Mouse (Mus musculus) C2C12 (cell line): ENCODE measurements at regions not wholly inside any gene's neighbourhood (a gene's known extent, or its start where the extent isn't known, plus 50 kb on each side); places are given as distances from the start of the nearest gene placed in this dataset.

ENCODE experiments used
- H3K27me3 ChIP-seq: one replicate; pipeline ENCODE4 v1.6.1; 2011; ENCODE audit not compliant: control insufficient read depth, insufficient read depth, insufficient read length
- H3K36me3 ChIP-seq: one replicate; pipeline ENCODE4 v1.6.1; 2011; ENCODE audit not compliant: control insufficient read depth, insufficient read depth
- H3K4me3 ChIP-seq: one replicate; pipeline ENCODE4 v1.5.1; 2011; ENCODE audit warnings: mild to moderate bottlenecking, control low read depth; ENCODE audit not compliant: poor library complexity, insufficient read depth, severe bottlenecking
- H3K79me2 ChIP-seq: one replicate; pipeline ENCODE4 v1.6.1; 2011; ENCODE audit not compliant: control insufficient read depth, insufficient read depth
- H3K79me3 ChIP-seq: one replicate; pipeline ENCODE4 v1.6.1; 2011; ENCODE audit warnings: low read depth, control low read depth
- H3ac ChIP-seq: one replicate; pipeline ENCODE3; 2011; ENCODE audit warnings: low read depth; ENCODE audit not compliant: control insufficient read depth, insufficient read length
- CEBPB ChIP-seq: IDR thresholded peaks from one replicate; pipeline ENCODE4 v1.6.1; 2011; ENCODE audit warnings: low read depth, mild to moderate bottlenecking, control low read depth, moderate library complexity
- CTCF ChIP-seq: IDR thresholded peaks from one replicate; pipeline ENCODE4 v1.5.1; 2011; ENCODE audit not compliant: control insufficient read depth, insufficient read depth, insufficient read length
- FOSL1 ChIP-seq: IDR thresholded peaks from one replicate; pipeline ENCODE4 v1.8.0; 2011; ENCODE audit warnings: mild to moderate bottlenecking, low read length; ENCODE audit not compliant: poor library complexity, insufficient read depth, severe bottlenecking
- MAX ChIP-seq: IDR thresholded peaks from one replicate; pipeline ENCODE4 v1.6.1; 2011; ENCODE audit warnings: mild to moderate bottlenecking, control low read depth
- MYOD1 ChIP-seq: IDR thresholded peaks from one replicate; pipeline ENCODE4 v1.6.1; 2011; ENCODE audit warnings: low read depth; ENCODE audit not compliant: control insufficient read depth, insufficient read length
- MYOG ChIP-seq: IDR thresholded peaks from one replicate; pipeline ENCODE4 v1.6.1; 2011; ENCODE audit not compliant: control insufficient read depth, insufficient read length; ENCODE audit errors: extremely low read depth
- USF1 ChIP-seq: IDR thresholded peaks from one replicate; pipeline ENCODE4 v1.6.1; 2011; ENCODE audit warnings: low read depth, mild to moderate bottlenecking, control low read depth, moderate library complexity

DNA sequence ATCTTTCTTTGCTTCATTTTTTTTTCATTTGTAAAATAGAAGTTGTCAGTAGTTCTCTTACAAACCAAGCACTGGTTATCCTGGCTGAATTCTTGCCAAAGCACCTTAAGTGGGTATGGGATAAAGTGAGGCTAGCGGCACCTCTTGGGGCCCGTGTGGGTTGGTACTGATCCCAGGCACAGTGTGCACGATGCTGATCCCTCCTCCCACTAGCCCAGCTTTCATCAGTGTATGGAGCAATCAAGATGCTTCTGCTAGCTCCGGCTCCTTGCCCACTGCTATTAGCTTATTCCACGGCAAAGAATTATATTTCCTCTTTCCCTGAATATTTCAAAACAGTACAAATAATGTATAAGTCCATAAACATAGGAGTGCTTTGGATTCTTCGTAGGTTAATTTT, 307.4 kb upstream of the Npvf start:
- no peaks in the 10 kb centered on the region for H3K36me3 ChIP-seq
- no peak overlapping the region for H3ac ChIP-seq

DNA sequence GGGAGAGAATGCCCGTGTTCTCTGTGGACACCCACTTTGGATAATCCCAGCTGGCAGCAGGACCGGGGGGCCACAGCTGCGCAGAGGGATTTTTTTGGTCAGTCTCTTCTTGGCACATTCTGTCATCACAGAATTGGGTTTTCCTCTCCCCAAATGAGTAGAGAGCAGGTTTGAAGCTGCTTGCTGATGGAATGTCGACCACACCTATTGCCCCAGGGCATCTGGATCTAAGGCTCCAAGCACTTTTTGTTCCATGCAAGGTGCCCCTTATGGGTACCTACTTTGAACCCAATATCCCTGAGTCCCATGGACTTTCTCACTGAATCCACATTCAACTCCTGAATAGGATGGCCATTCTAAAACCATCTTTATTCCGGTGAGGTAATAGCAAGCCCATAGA, 314.3 kb upstream of the Npvf start:
- Histone ChIP-seq H3K36me3 (no peaks in the 10 kb centered on the region), H3K4me3 (no peak overlapping the region), H3ac (no peak overlapping the region), H3K79me2 (no peaks in the 10 kb centered on the region), H3K27me3 (no peaks in the 10 kb centered on the region), H3K79me3 (no peaks in the 10 kb centered on the region)
- TF ChIP-seq FOSL1 (no peak), CTCF (no peak), USF1 (no peak), MAX (no peak), MYOG (no peak), CEBPB (no peak), MYOD1 (no peak)

More for the DNA sequence above, 307.4 kb upstream of the Npvf start:
- no peak for TF ChIP-seq CTCF
- TF ChIP-seq FOSL1, result no peak
- no peak for TF ChIP-seq CEBPB
- TF ChIP-seq USF1, result no peak
- no peak for TF ChIP-seq MAX
- TF ChIP-seq MYOG, result no peak
- TF ChIP-seq MYOD1, result no peak
- Histone ChIP-seq H3K79me3 (no peaks in the 10 kb centered on the region), H3K79me2 (no peaks in the 10 kb centered on the region), H3K27me3 (no peaks in the 10 kb centered on the region), H3K4me3 (no peak overlapping the region)

DNA sequence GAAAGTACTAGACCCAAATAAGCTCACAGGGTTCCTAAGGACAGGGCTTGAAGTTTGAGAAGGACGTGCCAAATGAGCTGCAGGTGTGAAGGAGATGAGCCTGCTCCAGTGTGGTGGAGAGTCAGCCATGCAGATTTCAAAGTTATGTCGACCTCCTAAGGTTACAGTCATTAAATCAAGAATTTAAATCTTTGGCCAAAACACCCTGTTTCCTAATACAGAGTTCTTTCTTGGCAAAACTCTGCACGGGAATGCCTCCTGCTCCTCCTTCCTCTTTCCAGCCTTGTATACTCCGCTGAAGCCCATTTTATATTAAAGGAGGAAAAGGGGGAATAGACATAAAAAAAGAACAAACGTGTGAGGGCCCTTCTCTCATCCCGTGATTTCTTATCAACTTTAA, 315.1 kb upstream of the Npvf start:
- no peaks in the 10 kb centered on the region for H3K36me3 ChIP-seq
- no peaks in the 10 kb centered on the region for H3K27me3 ChIP-seq
- no peak overlapping the region for H3K4me3 ChIP-seq
- no peaks in the 10 kb centered on the region for H3K79me2 ChIP-seq
- no peaks in the 10 kb centered on the region for H3K79me3 ChIP-seq
- H3ac ChIP-seq, result no peak overlapping the region
- no peak for TF ChIP-seq MAX
- TF ChIP-seq CEBPB, result no peak
- TF ChIP-seq MYOD1, result no peak
- no peak for TF ChIP-seq FOSL1
- TF ChIP-seq MYOG, result no peak
- TF ChIP-seq CTCF, result no peak
- no peak for TF ChIP-seq USF1

DNA sequence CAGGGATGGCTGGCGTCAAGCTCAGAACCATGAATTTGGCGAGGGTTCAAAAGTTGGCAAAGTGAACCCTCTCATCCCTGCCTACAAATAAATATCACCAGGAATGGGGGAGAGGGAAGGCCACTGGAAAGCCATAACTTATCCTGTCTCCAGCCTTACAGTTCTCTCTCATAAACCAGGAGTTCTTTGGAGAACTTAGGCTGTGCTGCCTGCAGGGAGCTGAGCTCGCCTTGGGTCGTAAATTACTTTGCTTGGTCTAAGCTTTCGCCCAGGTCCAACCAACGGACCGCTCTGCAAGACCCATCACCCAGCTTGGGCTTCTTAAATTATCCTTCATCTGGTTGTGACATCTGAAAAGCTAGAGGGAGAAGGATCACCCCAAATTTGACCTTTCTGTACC, 315.8 kb upstream of the Npvf start:
- H3K27me3 ChIP-seq, result no peaks in the 10 kb centered on the region
- H3K36me3 ChIP-seq, result no peaks in the 10 kb centered on the region
- no peaks in the 10 kb centered on the region for H3K79me2 ChIP-seq
- H3K79me3 ChIP-seq, result no peaks in the 10 kb centered on the region
- H3K4me3 ChIP-seq, result no peak overlapping the region
- H3ac ChIP-seq, result no peak overlapping the region
- TF ChIP-seq MYOG, result no peak
- no peak for TF ChIP-seq USF1

DNA sequence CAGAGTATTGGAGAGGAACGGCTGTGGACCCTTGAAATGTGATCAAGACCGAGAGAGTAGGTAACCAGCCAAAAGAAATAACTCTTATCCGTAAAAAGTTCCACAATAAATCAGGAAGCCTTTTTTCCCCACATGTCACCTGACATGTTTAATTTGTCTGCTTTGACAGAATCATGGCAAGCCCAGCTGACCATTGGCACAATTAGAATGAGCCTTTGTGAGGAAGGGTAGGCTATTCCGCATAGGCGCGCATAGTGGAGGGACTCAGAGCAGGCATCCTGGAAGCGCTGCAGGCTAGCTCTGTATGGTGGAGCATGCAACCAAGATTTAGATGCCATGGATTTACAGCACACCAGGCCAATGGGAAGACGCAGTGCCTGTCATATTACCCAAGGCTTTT, 316.5 kb upstream of the Npvf start:
- Histone ChIP-seq H3K79me2 (no peaks in the 10 kb centered on the region), H3K27me3 (no peaks in the 10 kb centered on the region), H3K79me3 (no peaks in the 10 kb centered on the region), H3ac (no peak overlapping the region), H3K36me3 (no peaks in the 10 kb centered on the region), H3K4me3 (no peak overlapping the region)
- TF ChIP-seq FOSL1 (no peak), CTCF (no peak), MYOG (no peak), MAX (no peak), CEBPB (no peak), MYOD1 (no peak), USF1 (no peak)

DNA sequence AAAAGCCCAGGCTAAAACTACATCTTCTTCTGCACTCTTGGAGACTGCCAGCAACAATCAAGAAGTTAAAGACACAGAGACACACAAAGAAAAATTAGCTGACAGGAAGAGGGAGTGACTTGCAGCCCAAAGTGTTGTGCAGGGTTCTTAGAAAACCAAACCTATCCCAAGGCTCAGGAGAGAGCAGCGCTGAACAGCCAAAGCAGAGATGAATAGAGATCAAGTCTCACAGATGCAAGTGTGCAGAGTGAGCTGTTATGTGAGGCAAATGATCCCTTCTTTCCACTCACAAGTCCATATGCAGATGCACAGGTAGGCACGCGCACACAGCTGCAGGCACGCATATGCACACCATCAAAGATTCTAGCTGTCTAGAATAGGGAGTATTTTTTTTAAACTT, 318.0 kb upstream of the Npvf start:
- H3K79me2 ChIP-seq, result no peaks in the 10 kb centered on the region
- no peak overlapping the region for H3ac ChIP-seq
- H3K27me3 ChIP-seq, result no peaks in the 10 kb centered on the region
- H3K36me3 ChIP-seq, result no peaks in the 10 kb centered on the region
- no peak overlapping the region for H3K4me3 ChIP-seq
- no peaks in the 10 kb centered on the region for H3K79me3 ChIP-seq
- TF ChIP-seq MYOD1 (no peak), CTCF (no peak), MAX (no peak), CEBPB (no peak), MYOG (no peak)
